Mouse (Mus musculus): ENCODE results near the gene Pmf1.
"Not testable (repeated sequence)": the region's sequence is repeated elsewhere in the genome, so short reads cannot be mapped to it uniquely, and the experiment has no call there.

Gene Pmf1

DNA sequence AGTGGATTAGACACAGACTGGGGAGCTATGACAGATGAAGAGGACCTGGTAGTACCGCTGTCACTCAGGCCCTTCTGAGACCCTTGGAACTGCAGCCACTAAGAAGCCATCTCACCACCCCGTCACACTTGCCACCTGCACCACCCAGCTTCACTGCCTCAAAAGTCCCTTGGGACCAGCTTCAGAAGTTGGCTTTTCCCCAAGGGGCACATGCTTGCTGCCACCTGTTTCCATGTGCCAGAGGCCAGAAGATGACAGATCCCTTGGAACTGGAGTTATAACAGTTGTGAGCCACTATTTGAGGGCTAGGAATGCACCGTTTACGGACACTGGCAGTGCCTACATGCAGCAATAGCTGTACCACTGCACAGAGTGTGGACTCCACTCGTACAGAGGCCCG, 14.8 kb downstream of the Pmf1 start:
- DNase-seq (ENCODE audit: low spot score) = no peak

DNA sequence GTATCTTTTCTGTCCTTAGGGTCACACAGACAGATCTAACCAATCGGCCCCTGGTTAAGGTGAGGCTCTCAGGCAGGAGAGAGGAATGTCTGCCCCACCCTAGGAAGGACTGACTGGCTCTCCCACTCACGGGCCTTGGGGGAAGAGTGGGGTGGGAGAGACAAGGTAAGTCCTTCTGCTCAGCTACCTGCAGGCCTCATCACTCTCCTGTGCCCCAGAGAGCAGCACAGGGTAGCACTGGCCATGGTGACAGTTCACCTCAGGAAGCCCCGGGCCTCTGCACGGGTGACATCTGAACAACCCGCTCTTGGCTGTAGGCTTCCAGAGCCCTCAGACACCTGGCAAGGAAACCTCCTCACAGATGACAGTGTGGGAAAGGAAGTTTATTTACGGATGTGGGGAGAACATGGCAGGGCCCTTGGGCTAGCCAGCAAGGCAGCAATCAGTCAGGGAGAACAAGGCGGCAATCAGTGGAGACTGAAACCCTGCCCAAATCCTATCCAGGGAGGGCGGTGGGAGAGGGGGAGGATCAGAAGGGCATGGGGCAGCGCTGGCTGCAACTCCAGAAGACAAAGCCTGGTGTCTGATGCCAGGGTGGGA, 16.3 kb downstream of the Pmf1 start:
- DNase-seq (ENCODE audit: low spot score) = no peak

DNA sequence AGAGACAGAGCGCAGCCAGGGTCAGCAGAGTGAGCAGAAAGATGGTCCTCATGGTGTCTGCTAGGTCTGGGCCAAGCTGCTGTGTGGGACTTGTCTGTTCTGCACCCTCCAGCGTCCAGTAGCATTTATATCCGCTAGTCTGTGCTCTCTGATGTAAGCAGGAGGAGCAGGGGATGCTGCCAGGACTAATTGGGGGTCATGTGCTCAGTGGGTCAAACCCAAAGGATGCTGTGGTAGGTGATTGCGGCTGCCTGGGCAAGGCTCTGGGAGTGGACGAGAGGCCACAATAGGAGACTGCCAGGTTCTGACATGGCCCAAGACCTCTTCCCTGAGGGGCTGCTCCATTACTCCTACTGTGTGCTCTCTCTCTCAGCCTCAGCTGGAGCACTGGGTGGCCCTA, 25.8 kb downstream of the Pmf1 start, which contains the start of gene Bglap:
TSS of gene Bglap (minus strand) at position 101 of the 400 bp plus-strand sequence.
- no peak for DNase-seq (ENCODE audit: low spot score)

DNA sequence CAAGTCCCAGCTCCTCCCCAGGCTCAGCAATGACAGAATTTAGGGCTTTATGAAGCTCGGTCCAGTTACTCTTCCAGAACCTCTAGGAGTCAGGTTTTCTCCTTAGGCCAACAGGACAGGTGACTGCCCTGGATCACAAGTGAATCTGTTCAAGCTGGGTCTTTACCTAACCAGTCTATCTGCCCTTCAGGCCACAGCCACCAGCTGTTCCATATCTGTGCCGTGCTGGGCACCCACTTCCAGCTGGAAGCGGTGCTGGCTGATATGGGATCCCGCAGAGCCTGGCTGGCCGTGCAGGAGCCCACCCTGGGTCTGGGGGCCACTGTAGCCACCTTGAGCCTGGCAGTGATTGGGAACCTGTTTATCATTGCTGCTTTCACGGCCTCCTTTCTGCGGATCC, 27.7 kb downstream of the Pmf1 start:
- DNase-seq (ENCODE audit: low spot score) = not testable (repeated sequence)

DNA sequence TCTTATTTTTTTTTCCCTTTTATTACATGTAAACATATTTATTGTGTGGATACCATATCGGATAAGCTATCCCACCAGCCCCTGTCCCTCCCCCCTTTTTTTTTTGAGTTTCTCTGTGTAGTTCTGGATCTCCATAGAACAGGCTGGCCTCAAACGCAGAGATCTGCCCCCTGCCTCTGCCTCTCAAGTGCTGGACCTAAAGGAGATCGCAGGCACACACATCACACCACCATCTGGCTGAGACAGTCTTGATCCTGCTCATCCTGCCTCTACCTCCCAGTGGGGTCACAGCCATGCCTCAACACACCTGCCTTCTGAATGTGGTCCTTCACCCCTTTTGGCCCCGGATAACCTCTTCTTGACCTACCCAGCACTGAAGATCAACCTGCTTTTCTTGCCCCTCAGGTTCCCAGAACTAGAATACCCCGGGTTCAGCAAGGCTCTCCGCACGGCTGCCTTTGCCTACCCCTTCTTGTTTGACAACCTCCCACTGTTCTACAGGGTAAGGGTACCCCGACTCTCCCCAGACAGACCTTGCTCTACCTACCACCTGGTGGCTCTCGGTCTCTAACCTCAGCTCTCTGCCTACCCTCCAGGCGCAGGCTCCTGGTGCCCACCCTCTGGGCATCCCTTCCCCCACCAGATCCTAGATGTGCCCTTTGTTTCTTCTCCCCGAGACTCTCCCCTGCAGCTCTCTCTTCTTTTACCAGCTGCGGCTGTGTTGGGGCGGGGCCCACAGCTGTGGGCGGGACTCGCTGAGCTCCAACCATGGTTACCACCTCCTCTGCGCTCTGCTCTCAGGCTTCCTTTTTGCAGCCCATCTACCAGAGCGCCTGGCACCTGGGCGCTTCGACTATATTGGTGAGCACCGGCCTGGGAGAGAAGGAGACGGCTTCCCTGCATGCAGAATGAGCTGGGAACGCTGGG, 28.5 kb downstream of the Pmf1 start:
- DNase-seq (ENCODE audit: low spot score) = not testable (repeated sequence)

DNA sequence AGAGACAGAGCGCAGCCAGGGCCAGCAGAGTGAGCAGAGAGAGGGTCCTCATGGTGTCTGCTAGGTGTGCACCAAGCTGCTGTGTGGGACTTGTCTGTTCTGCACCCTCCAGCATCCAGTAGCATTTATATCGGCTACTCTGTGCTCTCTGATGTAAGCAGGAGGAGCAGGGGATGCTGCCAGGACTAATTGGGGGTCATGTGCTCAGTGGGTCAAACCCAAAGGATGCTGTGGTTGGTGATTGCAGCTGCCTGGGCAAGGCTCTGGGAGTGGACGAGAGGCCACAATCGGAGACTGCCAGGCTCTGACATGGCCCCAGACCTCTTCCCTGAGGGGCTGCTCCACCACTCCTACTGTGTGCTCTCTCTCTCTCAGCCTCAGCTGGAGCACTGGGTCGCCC, 31.5 kb downstream of the Pmf1 start, which contains the start of gene Bglap2:
TSS of gene Bglap2 (minus strand) at position 101 of the 400 bp plus-strand sequence.
- not testable (repeated sequence) for DNase-seq (ENCODE audit: low spot score)

DNA sequence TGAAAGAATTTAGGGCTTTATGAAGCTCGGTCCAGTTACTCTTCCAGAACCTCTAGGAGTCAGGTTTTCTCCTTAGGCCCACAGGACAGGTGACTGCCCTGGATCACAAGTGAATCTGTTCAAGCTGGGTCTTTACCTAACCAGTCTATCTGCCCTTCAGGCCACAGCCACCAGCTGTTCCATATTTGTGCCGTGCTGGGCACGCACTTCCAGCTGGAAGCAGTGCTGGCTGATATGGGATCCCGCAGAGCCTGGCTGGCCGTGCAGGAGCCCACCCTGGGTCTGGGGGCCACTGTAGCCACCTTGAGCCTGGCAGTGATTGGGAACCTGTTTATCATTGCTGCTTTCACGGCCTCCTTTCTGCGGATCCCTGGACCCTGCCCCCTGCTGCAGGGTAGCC, 33.5 kb downstream of the Pmf1 start:
- not testable (repeated sequence) for DNase-seq (ENCODE audit: low spot score)

DNA sequence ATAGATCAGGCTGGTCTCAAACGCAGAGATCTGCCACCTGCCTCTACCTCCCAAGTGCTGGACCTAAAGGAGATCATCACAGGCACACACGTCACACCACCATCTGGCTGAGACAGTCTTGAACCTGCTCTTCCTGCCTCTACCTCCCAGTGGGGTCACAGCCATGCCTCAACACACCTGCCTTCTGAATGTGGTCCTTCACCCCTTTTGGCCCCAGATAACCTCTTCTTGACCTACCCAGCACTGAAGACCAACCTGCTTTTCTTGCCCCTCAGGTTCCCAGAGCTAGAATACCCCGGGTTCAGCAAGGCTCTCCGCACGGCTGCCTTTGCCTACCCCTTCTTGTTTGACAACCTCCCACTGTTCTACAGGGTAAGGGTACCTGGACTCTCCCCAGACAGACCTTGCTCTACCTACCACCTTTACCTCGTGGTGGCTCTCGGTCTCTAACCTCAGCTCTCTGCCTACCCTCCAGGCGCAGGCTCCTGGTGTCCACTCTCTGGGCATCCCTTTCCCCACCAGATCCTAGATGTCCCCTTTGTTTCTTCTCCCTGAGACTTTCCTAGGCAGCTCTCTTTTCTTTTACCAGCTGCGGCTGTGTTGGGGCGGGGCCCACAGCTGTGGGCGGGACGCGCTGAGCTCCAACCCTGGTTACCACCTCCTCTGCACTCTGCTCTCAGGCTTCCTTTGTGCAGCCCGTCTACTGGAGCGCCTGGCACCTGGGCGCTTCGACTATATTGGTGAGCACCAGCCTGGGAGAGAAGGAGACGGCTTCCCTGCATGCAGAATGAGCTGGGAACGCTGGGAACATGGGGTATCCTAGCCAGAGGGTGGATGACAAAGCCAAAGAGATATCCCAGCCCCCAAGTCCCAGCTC, 34.1 kb downstream of the Pmf1 start:
- not testable (repeated sequence) for DNase-seq (ENCODE audit: low spot score)

DNA sequence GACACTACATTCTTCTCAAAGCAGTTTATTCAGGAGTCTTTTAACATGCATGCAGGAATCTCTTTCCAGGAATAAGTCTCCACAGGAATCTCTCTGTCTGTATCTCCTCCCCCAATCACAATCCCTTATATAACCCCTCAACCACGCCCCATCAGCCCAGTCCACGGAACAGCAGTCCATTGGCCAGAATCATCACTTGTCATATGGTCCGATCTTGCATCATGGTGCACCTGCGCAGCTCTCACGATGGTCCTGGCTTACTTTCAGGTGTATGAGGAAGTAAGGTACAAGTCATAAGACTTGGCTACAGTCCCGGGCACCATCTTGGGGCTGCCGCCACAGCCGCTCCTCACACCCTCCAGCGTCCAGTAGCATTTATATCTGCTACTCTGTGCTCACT, 37.5 kb downstream of the Pmf1 start, which contains the start of gene Bglap3:
TSS of gene Bglap3 (minus strand) at position 101 of the 400 bp plus-strand sequence.
- DNase-seq (ENCODE audit: low spot score) = not testable (repeated sequence)

DNA sequence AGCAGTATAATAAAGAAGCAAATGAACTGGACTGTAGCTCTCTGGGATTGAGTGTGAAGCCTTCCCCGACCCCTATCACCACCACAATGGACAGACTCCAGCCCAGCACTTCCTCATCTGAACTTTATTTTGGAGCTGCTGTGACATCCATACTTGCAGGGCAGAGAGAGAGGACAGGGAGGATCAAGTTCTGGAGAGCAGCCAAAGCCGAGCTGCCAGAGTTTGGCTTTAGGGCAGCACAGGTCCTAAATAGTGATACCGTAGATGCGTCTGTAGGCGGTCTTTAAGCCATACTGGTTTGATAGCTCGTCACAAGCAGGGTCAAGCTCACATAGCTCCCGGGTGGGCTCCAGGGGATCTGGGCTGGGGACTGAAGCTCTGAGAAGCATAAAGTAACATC, 41.6 kb downstream of the Pmf1 start:
- not testable (repeated sequence) for DNase-seq (ENCODE audit: low spot score)

DNA sequence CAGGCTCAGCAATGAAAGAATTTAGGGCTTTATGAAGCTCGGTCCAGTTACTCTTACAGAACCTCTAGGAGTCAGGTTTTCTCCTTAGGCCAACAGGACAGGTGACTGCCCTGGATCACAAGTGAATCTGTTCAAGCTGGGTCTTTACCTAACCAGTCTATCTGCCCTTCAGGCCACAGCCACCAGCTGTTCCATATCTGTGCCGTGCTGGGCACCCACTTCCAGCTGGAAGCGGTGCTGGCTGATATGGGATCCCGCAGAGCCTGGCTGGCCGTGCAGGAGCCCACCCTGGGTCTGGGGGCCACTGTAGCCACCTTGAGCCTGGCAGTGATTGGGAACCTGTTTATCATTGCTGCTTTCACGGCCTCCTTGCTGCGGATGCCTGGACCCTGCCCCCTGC, 42.6 kb downstream of the Pmf1 start:
- DNase-seq (ENCODE audit: low spot score) = not testable (repeated sequence)

DNA sequence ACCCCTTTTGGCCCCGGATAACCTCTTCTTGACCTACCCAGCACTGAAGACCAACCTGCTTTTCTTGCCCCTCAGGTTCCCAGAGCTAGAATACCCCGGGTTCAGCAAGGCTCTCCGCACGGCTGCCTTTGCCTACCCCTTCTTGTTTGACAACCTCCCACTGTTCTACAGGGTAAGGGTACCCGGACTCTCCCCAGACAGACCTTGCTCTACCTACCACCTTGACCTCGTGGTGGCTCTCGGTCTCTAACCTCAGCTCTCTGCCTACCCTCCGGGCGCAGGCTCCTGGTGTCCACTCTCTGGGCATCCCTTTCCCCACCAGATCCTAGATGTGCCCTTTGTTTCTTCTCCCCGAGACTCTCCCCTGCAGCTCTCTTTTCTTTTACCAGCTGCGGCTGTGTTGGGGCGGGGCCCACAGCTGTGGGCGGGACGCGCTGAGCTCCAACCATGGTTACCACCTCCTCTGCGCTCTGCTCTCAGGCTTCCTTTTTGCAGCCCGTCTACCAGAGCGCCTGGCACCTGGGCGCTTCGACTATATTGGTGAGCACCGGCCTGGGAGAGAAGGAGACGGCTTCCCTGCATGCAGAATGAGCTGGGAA, 43.2 kb downstream of the Pmf1 start:
- DNase-seq (ENCODE audit: low spot score) = not testable (repeated sequence)

DNA sequence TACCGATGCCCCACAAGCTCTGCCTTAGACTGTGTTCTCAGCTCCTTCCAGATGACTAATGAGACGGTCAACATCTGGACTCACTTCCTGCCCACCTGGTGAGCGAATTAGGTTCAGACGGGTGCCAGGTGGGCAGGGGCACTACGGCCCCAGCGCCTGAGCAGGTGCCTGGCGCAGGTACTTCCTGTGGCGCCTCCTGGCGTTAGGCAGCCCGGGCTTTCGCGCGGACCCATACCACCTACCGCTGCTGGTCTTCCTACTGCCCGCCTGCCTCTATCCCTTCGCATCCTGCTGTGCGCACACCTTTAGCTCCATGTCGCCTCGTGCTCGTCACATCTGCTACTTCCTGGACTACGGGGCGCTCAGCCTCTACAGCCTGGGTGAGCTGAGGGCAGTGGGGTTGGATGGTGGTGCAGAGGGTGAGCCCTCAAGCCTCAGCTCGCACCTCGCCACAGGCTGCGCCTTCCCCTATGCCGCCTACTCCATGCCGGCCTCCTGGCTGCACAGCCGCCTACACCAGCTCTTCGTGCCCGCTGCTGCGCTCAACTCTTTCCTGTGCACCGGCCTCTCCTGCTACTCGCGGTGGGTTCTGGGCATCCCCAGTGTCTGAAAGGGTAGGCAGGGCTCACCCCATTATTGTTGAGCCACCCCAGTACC, 44.3 kb downstream of the Pmf1 start:
- no peak for DNase-seq (ENCODE audit: low spot score)

DNA sequence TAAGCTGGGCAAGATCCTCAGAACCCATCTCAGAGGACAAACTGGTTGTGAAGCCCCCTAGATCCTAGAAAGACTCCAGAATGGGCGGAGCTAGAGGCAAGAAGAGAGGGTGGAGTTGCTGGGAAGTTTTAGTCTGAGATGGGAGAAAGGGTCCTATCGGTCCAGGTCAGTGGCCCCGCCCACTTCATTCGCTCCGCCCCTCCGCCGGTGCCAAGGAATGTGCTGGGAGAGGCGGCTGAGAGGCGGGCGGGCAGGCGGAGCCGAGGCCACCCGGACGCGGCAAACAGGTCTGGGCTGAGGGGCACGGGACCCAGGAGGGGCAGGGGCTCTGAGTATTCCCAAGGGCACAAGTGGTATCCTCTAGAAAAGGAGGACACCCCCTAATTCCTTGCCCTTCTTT, 45.8 kb downstream of the Pmf1 start, which contains the start of gene Paqr6:
TSS of gene Paqr6 (plus strand) at position 248 of the 400 bp plus-strand sequence.
- peak; percentile 80 for DNase-seq (ENCODE audit: low spot score)

DNA sequence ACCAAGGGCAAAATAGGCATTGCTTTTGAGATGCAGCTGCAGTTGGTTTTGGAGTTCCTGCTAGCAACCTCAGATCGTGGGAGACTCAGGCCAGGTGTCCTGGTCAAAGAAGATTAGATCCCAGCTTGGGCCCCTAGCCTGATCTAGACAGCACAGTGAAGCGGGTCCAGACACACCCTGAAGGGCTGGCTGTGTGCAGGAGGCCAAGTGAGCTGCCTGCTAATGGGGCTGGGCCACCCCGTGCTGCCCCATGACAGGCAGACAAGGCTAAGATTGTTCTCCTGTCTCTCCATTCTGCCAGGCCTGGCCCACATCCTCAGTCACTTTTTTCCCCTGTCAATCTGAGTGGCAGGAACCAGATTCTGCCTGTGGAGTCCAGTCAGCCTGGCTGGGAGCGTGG, 46.4 kb downstream of the Pmf1 start:
- DNase-seq (ENCODE audit: low spot score) = no peak

DNA sequence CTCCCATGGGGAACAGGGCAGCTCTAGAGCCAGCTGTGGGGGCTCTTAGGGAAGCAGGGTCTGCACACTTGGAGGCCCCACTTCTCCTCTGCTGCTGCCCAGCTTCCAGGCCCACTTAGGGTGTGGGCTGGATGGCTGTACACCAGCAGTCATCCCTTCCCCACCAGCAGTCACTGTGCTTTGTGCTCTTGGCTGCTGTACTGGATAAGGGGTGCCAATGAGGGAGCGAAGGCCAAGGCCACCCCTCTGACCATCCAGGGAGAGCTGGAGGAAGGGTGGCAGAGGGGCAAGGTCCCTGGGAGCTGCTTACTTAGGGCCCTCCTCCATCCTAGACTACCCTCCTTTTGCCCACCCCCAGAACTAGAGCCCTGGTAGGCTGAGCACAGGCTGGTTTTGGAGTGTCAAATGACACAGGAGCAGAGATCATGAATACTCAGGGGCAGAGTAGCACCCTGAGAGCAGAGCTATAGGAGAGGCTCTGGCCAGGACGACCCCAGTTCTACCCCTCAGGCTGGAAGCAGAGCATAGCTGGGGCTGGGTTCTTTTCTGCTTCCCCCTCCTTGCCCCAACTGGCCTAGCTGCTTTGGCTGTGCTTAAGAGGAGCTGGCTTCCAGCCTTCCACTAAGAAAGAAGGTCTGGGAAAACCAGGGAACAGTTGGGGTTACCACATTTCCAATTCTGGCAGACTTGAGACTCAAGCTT, 48.4 kb downstream of the Pmf1 start:
- DNase-seq (ENCODE audit: low spot score) = no peak

DNA sequence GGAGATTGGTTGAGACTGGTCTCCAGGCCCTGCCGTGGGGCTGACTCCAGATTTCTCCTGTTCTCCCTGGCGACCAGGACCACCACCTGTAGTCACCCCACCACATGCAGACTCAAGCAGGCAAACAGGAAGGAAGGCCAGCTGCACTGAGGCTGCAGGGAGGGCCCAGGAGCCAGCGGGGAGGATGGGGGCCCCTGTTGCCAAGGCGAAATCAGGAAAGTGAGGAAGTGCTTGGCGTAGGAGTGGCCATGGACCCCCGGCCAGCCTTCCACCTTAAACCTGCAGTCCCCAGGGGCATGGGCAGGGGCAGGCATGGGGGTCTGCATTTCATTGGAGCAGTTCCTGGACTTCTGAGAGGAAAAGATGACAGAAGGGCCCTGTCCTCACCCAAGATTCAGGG, 49.0 kb downstream of the Pmf1 start:
- no peak for DNase-seq (ENCODE audit: low spot score)

DNA sequence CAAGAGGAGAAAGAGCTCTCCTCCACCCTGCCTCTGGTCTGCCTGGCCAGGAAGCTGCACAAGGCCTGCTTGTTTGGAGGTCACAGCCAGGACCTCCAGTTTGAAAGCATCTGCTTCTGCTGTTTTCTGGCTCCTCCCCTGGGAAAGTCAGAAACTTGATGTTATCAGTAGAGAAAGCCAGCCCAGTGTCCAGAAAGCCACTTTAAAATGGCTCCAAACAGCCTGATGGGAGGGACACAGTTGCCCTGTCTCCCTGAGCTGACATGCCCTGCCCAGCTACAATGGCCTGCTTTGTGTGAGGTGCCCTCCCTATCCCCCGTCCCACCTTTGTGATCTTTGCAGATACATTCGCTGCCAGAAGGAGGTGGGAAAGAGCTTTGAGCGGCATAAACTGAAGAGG, 50.1 kb downstream of the Pmf1 start:
- no peak for DNase-seq (ENCODE audit: low spot score)

DNA sequence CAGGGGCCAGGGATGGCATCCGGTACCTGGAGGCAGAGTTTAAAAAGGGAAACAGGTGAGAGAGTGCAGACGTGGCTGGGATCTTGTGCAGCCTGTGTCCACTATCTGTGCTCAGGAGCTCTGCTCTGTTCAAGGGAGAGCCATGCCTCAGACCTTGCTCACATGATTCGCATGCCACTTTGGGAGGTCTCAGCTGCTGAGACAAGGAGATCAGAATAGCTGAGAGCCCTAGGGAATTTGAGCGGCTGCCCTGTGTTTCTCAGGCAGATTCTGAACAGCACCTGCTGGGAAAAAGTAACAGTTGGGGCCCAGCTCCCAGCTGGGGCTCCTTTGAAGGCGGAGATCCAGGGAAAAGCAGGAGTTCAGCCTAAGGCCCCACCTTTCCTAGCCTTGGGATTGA, 50.5 kb downstream of the Pmf1 start:
- no peak for DNase-seq (ENCODE audit: low spot score)

DNA sequence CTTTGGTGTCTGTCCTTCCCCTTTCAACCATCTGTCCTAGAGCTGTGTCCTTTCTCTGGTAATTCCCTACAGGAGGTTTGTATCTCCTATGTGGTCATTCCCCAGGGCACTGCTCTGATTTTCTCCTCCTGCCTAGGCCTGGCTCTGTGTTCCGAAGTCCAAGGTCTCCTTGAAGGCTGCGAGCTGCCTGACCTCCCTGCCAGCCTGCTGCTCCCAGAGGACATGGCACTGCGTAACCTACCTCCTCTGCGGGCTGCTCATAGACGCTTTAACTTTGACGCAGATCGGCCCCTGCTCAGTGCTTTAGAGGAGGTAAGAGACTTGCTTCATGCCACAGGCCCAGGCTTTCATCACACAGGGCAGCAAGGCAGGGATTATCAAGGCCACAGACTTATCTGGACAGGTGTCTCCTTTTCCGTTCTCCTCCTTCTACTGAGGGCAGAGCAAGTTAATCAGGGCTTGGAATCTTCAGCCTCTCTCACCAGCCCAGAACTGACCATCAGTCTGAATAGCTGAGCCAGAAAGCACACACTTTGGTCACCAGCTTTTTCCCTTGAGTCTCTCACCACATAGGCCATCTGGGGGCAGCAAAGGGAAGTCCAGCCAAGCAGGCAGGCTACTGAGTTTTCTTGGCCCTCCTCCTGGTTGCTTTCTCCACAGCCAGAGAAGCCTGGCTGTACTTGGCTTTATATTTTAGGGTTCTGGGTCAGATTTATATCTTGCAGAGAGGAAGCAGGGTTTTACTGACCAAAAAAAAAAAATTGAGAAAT, 55.5 kb downstream of the Pmf1 start:
- no peak for DNase-seq (ENCODE audit: low spot score)

All from urinary bladder, postnatal 25 days (tissue).